Mouse (Mus musculus) spleen, postnatal 4 days (tissue): ENCODE data around the gene Gdpd1.

Source experiments
- DNase-seq, 2 experiments: peaks; one replicate each; pipeline ENCODE4 v3.0.0; 2022; ENCODE audit warnings: low spot score in 2 of 2

Gdpd1 gene

GRCm38 (mm10) chr11:86992461-86992988 lies 81.3 kb downstream of the Gdpd1 start:
- no peak for DNase-seq

- no peak for DNase-seq
Measured at GRCm38 (mm10) chr11:86991241-86991640, 82.6 kb downstream of the Gdpd1 start.

- no peak for DNase-seq
Measured at GRCm38 (mm10) chr11:86990309-86990708, 83.6 kb downstream of the Gdpd1 start.

- DNase-seq = no peak
Measured at GRCm38 (mm10) chr11:86984990-86985389, 88.9 kb downstream of the Gdpd1 start.
